Mouse (Mus musculus) thymus, adult 18-20 months (tissue): ENCODE data around the gene H2afj.
"Not testable (repeated sequence)": the region's sequence is repeated elsewhere in the genome, so short reads cannot be mapped to it uniquely, and the experiment has no call there.

Experiments used
- DNase-seq, 2 experiments: peaks; one replicate each; pipeline ENCODE4 v3.0.0; 2022; ENCODE audit warnings: mixed read lengths in 2 of 2

Gene H2afj

GRCm38 (mm10) chr6:136808014-136808417 lies at the start of gene H2afj:
Gene H2afj (plus strand): TSS chr6:136808244.
- DNase-seq = peak; percentile 95 to 97

- DNase-seq = no peak
Measured at GRCm38 (mm10) chr6:136763912-136764311, 44.1 kb upstream of the H2afj start.

- DNase-seq = no peak
Measured at GRCm38 (mm10) chr6:136769143-136769542, 38.9 kb upstream of the H2afj start.

GRCm38 (mm10) chr6:136769859-136770258 lies 38.2 kb upstream of the H2afj start:
- DNase-seq = no peak

GRCm38 (mm10) chr6:136776392-136776791 lies 31.7 kb upstream of the H2afj start:
- no peak for DNase-seq

- no peak for DNase-seq
Measured at GRCm38 (mm10) chr6:136781377-136781986, 26.6 kb upstream of the H2afj start, which contains the start of gene Gucy2c. Gene Gucy2c (minus strand): TSS chr6:136781765.

GRCm38 (mm10) chr6:136782146-136782545 lies 25.9 kb upstream of the H2afj start:
- DNase-seq = no peak

- no peak for DNase-seq
Measured at GRCm38 (mm10) chr6:136782761-136783160, 25.3 kb upstream of the H2afj start.

- no peak for DNase-seq
Measured at GRCm38 (mm10) chr6:136789391-136789971, 18.6 kb upstream of the H2afj start.

GRCm38 (mm10) chr6:136792884-136793758 lies 14.9 kb upstream of the H2afj start:
- no peak for DNase-seq

- no peak for DNase-seq
Measured at GRCm38 (mm10) chr6:136793831-136794525, 14.1 kb upstream of the H2afj start.

- DNase-seq = no peak
Measured at GRCm38 (mm10) chr6:136795110-136795509, 12.9 kb upstream of the H2afj start.

- no peak for DNase-seq
Measured at GRCm38 (mm10) chr6:136795850-136796249, 12.2 kb upstream of the H2afj start.

GRCm38 (mm10) chr6:136797874-136798693 lies 10.0 kb upstream of the H2afj start:
- DNase-seq = not testable (repeated sequence)

- DNase-seq = no peak
Measured at GRCm38 (mm10) chr6:136800710-136801109, 7.3 kb upstream of the H2afj start.

GRCm38 (mm10) chr6:136801274-136801673 lies 6.8 kb upstream of the H2afj start:
- no peak for DNase-seq

- no peak for DNase-seq
Measured at GRCm38 (mm10) chr6:136803093-136803738, 4.8 kb upstream of the H2afj start.

GRCm38 (mm10) chr6:136803739-136804633 lies 4.1 kb upstream of the H2afj start, which contains the start of gene Hist4h4:
Gene Hist4h4 (minus strand): TSS chr6:136804415.
- peak; percentile 88 to 93 for DNase-seq

GRCm38 (mm10) chr6:136804705-136805408 lies 3.2 kb upstream of the H2afj start:
- DNase-seq = no peak

GRCm38 (mm10) chr6:136805409-136805775 lies 2.7 kb upstream of the H2afj start:
- no peak for DNase-seq
